Mouse (Mus musculus): Measurements from ENCODE around the gene Pick1.

Gene Pick1

DNA sequence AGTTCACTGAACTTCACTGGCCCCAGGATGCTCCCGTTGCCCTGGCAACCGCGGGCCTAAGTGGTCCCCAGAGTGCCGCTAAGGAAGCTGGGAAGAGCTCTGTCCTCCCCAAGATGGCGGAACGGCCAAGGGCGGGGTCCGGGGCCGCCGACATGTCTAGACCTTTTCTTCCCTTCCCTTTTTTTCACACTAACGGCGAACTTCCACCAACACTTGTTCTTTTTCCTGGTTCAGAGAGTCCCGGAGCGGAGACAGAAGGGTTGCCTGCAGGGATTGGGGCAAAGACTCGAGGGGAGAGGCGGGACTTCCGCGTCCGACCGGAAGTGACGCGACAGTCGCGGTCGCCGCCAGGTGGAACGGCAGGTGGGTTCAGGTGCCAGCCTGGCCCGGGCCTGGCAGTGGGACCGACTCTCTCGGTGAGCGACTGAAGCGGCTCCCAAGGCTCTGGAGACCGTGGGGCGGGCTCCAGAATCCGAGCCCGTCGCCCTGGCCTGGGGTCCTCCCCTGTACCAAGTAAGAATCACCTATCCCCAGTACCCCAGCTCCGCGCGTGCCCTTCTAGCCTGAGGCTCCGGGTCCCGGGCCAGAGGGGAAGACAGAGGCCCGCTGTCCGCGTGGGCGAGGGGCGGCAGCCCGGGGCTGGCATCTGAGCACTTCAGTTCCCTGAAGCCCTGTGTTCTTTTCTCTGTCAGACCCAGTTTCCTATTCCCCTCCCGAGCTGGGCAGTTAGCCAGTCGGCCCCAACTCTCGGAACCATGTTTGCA is at the start of gene Pick1, which contains the start of gene Gm49486:
Gene Pick1, plus strand, starts transcription at position 116 of the 764 bp plus-strand sequence.
Gene Gm49486, plus strand, starts transcription at position 334 of the 764 bp plus-strand sequence.
- DNase-seq (ENCODE audit: low read depth in 1 of 2, low spot score in 2 of 2): peak; percentile 55 to 77

- no peak for DNase-seq (ENCODE audit: low read depth in 1 of 2, low spot score in 2 of 2)
Measured at GRCm38 (mm10) chr15:79185213-79185612, 43.8 kb upstream of the Pick1 start.

DNA sequence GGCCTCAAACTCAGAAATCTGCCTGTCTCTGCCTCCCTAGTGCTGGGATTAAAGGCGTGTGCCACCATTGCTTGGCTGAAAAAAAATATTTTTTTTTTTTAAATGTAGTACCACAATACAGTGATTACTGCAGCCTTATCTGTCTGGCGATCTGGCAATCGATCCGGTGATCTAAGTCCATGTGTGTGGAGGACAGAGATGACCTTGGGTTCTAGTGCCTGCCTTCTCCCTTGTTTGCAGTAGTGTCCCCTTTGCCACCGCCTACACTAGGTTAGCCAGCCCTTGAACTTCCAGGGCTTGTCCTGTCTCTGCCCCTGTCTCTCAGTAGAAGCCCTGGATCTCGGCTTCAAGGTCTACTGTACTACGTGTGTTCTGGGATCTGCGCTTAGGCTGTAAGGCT is 41.2 kb upstream of the Pick1 start:
- no peak for DNase-seq (ENCODE audit: low read depth in 1 of 2, low spot score in 2 of 2)

DNA sequence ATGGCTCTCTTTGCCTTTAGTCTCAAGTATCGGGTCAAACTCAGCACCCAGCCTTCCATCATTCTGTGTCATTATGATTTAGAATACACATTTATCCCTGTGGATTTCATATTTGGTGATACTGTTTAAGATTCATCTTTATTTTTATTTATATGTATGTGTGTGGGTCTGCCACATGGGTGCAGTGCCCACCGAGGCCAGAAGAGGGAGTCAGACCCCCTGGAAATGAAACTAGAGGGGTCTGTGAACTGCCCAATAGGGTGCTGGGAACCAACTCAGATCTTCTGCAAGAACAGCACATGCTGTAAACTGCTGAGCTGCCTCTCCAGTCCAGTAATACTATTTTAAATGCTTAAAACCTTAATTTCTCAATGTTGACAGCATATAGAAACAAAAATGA is 37.5 kb upstream of the Pick1 start:
- DNase-seq (ENCODE audit: low read depth in 1 of 2, low spot score in 2 of 2): no peak

- DNase-seq (ENCODE audit: low read depth in 1 of 2, low spot score in 2 of 2): no peak
Measured at GRCm38 (mm10) chr15:79192450-79192849, 36.5 kb upstream of the Pick1 start.

- no peak for DNase-seq (ENCODE audit: low read depth in 1 of 2, low spot score in 2 of 2)
Measured at GRCm38 (mm10) chr15:79192885-79193845, 35.8 kb upstream of the Pick1 start.

DNA sequence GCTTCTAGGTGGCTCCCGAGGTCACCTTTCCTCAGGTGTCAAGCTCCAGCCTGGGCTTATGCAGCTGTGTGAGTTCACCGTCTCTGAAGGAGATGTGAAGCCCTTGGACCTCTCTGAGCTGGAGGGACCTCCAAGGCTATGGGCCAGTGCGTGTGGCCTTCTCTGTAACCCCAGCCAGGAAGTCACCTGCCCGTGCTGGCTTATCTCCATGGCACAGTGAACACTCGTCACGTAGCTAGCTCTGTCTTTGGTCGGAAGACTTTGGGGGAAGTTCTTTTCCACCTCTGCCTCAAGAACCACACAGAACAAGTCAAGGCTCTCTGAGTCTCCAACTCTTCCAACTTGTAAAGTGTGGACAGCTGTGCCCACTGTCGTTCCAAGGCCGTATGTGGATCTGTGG is 34.9 kb upstream of the Pick1 start:
- no peak for DNase-seq (ENCODE audit: low read depth in 1 of 2, low spot score in 2 of 2)

GRCm38 (mm10) chr15:79194946-79195345 is 34.0 kb upstream of the Pick1 start:
- DNase-seq (ENCODE audit: low read depth in 1 of 2, low spot score in 2 of 2): no peak

- DNase-seq (ENCODE audit: low read depth in 1 of 2, low spot score in 2 of 2): no peak
Measured at GRCm38 (mm10) chr15:79195492-79195891, 33.5 kb upstream of the Pick1 start.

DNA sequence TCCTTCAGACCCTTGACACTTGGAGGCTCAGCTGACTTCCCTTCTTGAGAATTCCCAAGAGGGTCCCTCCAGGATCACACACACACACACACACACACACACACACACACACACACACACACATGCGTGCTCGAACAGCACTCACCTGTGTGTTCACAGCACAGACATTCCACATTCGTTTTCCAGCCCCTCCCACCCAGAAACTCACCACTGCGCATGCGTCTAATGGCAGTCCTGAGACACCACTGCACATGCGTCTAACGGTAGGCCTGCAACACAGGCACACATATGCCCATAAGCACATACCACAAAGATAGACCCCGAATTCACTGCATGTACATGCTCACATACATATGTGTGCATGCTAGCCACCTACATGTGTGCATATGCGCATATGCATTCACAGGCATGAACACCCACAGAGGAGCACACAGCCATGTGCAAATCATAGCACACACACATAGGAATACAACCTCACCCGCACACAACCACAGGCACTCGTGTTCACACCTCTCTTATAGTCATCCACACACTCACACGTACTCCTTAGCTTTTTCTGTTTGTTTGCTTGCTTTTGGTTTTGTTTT is 29.5 kb upstream of the Pick1 start:
- DNase-seq (ENCODE audit: low read depth in 1 of 2, low spot score in 2 of 2): no peak

DNA sequence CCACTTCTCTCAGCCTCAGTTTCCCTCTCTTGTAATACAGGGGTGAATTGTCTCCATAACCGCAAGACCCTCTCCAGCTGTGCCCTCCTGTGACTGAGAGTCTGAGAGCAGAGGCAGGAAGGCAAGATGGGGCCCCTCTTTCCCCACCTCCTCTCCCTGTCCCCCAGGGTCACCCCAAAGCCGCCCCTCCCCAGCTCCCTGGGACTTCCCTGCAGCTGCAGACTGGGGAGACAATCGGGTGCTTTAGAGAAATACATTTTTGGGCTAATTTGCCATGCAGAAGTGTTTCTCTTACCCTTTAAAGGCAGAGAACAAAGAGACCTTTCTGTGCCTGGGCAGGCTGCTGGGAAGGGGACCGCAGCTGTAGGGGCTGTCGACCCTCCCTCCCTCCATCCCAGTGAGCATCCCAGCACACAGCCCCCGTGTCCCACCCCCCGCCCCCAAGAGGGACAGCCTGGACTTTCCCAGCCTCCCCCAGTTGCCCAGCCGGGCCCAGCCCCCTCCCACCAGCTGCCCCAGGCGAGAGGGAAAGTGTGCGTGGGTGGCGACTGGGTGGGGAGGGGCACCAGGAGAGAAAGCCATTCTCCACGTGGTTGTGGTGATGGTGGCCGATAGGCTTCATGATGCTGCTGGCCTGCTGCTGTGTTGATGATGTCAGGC is 27.4 kb upstream of the Pick1 start:
- no peak for DNase-seq (ENCODE audit: low read depth in 1 of 2, low spot score in 2 of 2)

- DNase-seq (ENCODE audit: low read depth in 1 of 2, low spot score in 2 of 2): no peak
Measured at GRCm38 (mm10) chr15:79202575-79202974, 26.4 kb upstream of the Pick1 start.

GRCm38 (mm10) chr15:79208211-79208610 is 20.8 kb upstream of the Pick1 start:
- DNase-seq (ENCODE audit: low read depth in 1 of 2, low spot score in 2 of 2): no peak

DNA sequence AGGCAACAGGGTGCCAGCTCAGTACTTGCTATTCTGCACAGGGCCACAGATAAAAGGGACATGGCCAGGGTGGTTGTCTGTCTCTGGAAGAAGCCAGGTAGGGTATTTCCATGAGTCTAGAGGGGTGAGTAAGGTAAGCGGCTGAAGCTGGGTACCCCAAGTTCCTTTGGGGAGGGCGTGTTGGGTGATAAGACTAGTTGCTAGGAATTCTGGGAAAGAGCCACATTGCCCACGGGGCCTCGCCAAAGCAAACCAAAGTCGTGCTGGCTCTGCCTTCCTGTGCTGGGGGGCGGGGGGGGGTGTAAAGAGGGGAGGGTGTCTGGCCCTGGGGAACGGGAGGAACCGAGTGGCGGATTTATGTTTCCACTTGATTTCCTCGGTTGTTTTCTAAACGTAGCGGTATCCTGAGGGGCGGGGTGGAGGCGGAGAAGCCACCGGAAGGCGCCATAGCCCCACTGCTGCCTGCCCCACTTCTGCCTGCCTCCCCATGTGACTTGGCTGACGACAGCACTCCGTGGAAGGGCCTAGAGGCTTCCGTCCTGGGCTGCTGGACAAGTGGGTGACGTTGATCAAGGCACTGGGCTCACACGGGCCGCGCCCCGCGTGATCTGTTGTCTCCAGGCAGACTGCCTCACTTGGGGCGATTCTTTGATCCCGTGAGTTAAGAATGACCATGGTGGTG is 20.1 kb upstream of the Pick1 start:
- DNase-seq (ENCODE audit: low read depth in 1 of 2, low spot score in 2 of 2): peak; percentile 67 to 75

- no peak for DNase-seq (ENCODE audit: low read depth in 1 of 2, low spot score in 2 of 2)
Measured at GRCm38 (mm10) chr15:79210357-79210756, 18.6 kb upstream of the Pick1 start.

GRCm38 (mm10) chr15:79212750-79213446 is 16.1 kb upstream of the Pick1 start:
- no peak for DNase-seq (ENCODE audit: low read depth in 1 of 2, low spot score in 2 of 2)

- no peak for DNase-seq (ENCODE audit: low read depth in 1 of 2, low spot score in 2 of 2)
Measured at GRCm38 (mm10) chr15:79213591-79213990, 15.4 kb upstream of the Pick1 start.

- no peak for DNase-seq (ENCODE audit: low read depth in 1 of 2, low spot score in 2 of 2)
Measured at GRCm38 (mm10) chr15:79216191-79216590, 12.8 kb upstream of the Pick1 start.

DNA sequence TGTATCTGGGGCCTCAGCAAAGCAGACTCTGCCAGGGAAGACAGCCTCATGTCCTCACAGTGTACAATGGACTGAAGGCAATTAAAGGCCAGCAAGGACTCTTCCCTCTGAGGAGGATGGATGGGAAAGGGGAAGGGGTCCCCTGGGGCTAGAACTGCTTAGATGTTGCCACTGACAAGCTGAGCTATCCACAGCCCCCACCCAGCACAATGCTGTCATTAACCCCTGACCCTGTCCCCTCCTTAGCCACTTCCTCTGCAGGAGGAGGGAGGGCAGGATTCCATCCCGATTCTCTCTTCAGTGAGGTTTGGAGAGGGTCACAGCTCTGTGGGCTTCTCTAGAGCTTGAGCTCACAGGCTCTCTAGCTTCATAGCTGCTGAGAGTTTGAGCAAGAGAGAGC is 9.4 kb upstream of the Pick1 start:
- DNase-seq (ENCODE audit: low read depth in 1 of 2, low spot score in 2 of 2): no peak

DNA sequence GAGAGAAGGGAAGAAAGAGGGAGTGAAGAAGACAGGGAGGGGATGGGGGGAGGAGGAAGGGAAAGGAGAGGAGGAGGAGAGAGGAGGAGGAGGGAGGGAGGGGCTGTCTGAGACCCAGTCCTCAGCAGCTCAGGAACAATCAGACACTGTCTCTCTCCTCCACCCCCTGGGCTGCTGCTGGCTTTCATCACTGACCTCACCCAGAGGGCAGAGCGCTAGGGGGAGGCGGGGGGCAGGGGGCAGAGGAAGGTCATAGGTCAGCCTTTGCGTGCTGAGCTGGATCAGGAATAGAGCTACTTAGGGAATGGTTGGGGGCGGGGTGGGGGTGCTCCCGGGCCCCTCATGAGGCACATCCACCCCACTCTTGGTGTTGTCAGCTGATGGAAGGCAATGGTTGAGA is 5.3 kb upstream of the Pick1 start:
- no peak for DNase-seq (ENCODE audit: low read depth in 1 of 2, low spot score in 2 of 2)

All from monocyte, adult 2 months (primary cell).